Mouse (Mus musculus): Measurements from ENCODE around the gene Oas1d.

Gene Oas1d

GRCm38 (mm10) chr5:120969703-120970102 is 55.4 kb downstream of the Oas1d start:
- peak; percentile 40 for DNase-seq (ENCODE audit: low spot score)
